Mouse (Mus musculus) midbrain, embryonic 11.5 days (tissue): ENCODE measurements around the gene Gm28269. TPM values are rescaled to one million over a fixed set of nuclear protein-coding genes. Genes with fewer than 3 reads are reported as not detected.

Experiments used
- polyA plus RNA-seq: library from polyadenylated mRNA; unstranded; fragments of >200 nt; fragmentation: Nextera tagmentation; extraction: Ambion mirVana; gene quantifications from 2 replicates; pipeline ENCODE4 v1.2.1, GENCODE M21; 2014

Gene Gm28269
- polyA plus RNA-seq, 1 experiment from 2014 or later = not detected

Other genes with a start within 250 kb of the Gm28269 start
- gene Slc6a14, start 30.2 kb downstream of the Gm28269 start, polyA plus RNA-seq = 0.10 and 0.15 TPM in 2 replicates